Mouse (Mus musculus) limb, embryonic 14.5 days (tissue): ENCODE measurements around the gene Glod4. TPM values are rescaled to one million over a fixed set of nuclear protein-coding genes. Genes with fewer than 3 reads are reported as not detected.
A peak's percentile ranks its signal among the peaks of the same experiment; 100 is the strongest.

Experiments
- ATAC-seq: fragments of 200-750 bp; cut with Nextera tagmentation; 2 replicates; pipeline ENCODE4 v1.8.0; 2017; ENCODE audit warnings: low read depth, moderate number of reproducible peaks, moderate TSS enrichment; ENCODE audit not compliant: low FRiP score
- DNase-seq: peaks from one replicate; pipeline ENCODE4 v3.0.0-alpha.2; 2015; ENCODE audit warnings: low spot score
- H3K27ac ChIP-seq: fragments of 300-500 bp; sonication (generic); replicated peaks from 2 replicates; pipeline ENCODE4 v1.5.1; 2014; ENCODE audit warnings: low read depth, mild to moderate bottlenecking, low read length, moderate library complexity, mixed read lengths
- H3K27me3 ChIP-seq: fragments of 300-500 bp; sonication (generic); 2 replicates; pipeline ENCODE4 v1.6.1; 2014; ENCODE audit warnings: low read length, mixed read lengths; ENCODE audit not compliant: control insufficient read depth, insufficient read depth
- H3K36me3 ChIP-seq: fragments of 300-500 bp; sonication (generic); 2 replicates; pipeline ENCODE4 v1.6.1; 2014; ENCODE audit warnings: mild to moderate bottlenecking, low read length, moderate library complexity, mixed read lengths; ENCODE audit not compliant: control insufficient read depth, insufficient read depth
- H3K4me1 ChIP-seq: fragments of 300-500 bp; sonication (generic); 2 replicates; pipeline ENCODE4 v1.6.1; 2014; ENCODE audit warnings: antibody characterized with exemption, low read length, mixed read lengths; ENCODE audit not compliant: control insufficient read depth, insufficient read depth
- H3K4me2 ChIP-seq: fragments of 300-500 bp; sonication (generic); replicated peaks from 2 replicates; pipeline ENCODE4 v1.6.1; 2014; ENCODE audit warnings: low read depth, mild to moderate bottlenecking, low read length, moderate library complexity; ENCODE audit not compliant: severe bottlenecking
- H3K4me3 ChIP-seq: fragments of 300-500 bp; sonication (generic); replicated peaks from 2 replicates; pipeline ENCODE4 v1.5.1; 2014; ENCODE audit warnings: low read length
- H3K9ac ChIP-seq: fragments of 300-500 bp; sonication (generic); 2 replicates; pipeline ENCODE4 v1.6.1; 2014; ENCODE audit warnings: mild to moderate bottlenecking, low read depth, low read length, moderate library complexity; ENCODE audit not compliant: severe bottlenecking
- H3K9me3 ChIP-seq: fragments of 300-500 bp; sonication (generic); 2 replicates; pipeline ENCODE4 v1.6.1; 2016; ENCODE audit warnings: low read length; ENCODE audit not compliant: control insufficient read depth
- POLR2A ChIP-seq: fragments of 200-500 bp; IDR thresholded peaks from 2 replicates; pipeline ENCODE4 v1.8.0; 2012; ENCODE audit warnings: inconsistent platforms, mild to moderate bottlenecking, moderate library complexity, borderline replicate concordance; ENCODE audit not compliant: insufficient read depth, insufficient read length; ENCODE audit errors: extremely low read depth
- WGBS: fragments of 180-500 bp; shearing (Covaris S2); extraction: QIAGEN DNeasy Blood & Tissue Kit; methylation state at CpG from one replicate; pipeline ENCODE4 v1.1.7; 2014; 5-methylcytosine and 5-hydroxymethylcytosine counted together
- polyA plus RNA-seq, 2 experiments: library from polyadenylated mRNA; depleted of rRNA in 1 of 2; stranded (reverse) in 1 of 2; unstranded in 1 of 2; fragments of >200 nt; fragmentation: Nextera tagmentation in 1 of 2; extraction: Ambion mirVana in 1 of 2; gene quantifications; 2 replicates each; pipeline versions ENCODE4 v1.2.1 to v1.2.3; 2012 to 2014

The Glod4 gene
- polyA plus RNA-seq, 2 experiments: 56.2 to 140 TPM

DNA sequence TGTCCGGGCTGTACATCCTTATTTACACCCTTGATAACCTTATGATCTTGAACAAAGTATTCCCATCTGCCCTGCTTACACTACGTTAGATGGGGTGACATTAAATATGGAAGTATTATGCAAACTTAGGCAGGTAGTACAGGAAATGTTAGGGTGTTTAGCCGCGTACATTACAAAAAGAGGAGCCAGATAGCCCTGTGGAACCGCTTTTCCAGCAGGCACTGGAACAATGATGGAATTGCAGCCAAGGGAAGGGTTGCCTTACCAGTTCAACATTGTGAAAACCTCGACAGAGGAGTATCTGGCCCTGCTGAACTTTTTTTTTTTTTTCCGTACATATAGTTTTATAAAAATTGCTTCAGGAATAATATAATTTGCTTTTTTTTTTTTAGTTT, 63.4 kb downstream of the Glod4 start:
- peak overlapping the region; percentile 61 for H3K9ac ChIP-seq
- H3K27ac ChIP-seq: no peak overlapping the region
- H3K4me3 ChIP-seq: peak overlapping the region; percentile 83
- no peak for TF ChIP-seq POLR2A
- no peaks in the 10 kb centered on the region for H3K27me3 ChIP-seq
- WGBS: 20% methylated on average over 7 of the region's 7 CpGs
- peak overlapping the region; percentile 63 for H3K4me2 ChIP-seq
- H3K36me3 ChIP-seq: peaks cover 3% of the 10 kb centered on the region; the same call in 1 of the 2 replicates
- ATAC-seq: no peak
- no peaks in the 10 kb centered on the region for H3K9me3 ChIP-seq
- H3K4me1 ChIP-seq: peaks cover 9% of the 10 kb centered on the region; the same call in 1 of the 2 replicates
- DNase-seq: no peak

- Histone ChIP-seq H3K27me3 (no peaks in the 10 kb centered on the region), H3K9ac (peak within 1 kb of the TSS; percentile 61), H3K4me2 (peak within 1 kb of the TSS; percentile 63), H3K9me3 (no peaks in the 10 kb centered on the region), H3K36me3 (peaks cover 3% of the 10 kb centered on the region; the same call in 1 of the 2 replicates), H3K4me1 (peaks cover 9% of the 10 kb centered on the region; the same call in 1 of the 2 replicates), H3K27ac (0 out of 2 replicates have a peak within 1 kb of the TSS, but pooled peaks have one; percentile 38), H3K4me3 (peak within 1 kb of the TSS; percentile 83)
- WGBS: under 1% methylated on average over 36 of the region's 37 CpGs
- TF ChIP-seq POLR2A: no peak
- DNase-seq (peak; percentile 76), ATAC-seq (peak; percentile 91)
These were observed 63.9 kb downstream of the Glod4 start, which contains the start of the genes Vps53 and Fam57a for GRCm38 (mm10) chr11:76179495-76180145. TSS of gene Vps53 (minus strand) at chr11:76179647. TSS of gene Fam57a (plus strand) at chr11:76179671.

- peak overlapping the region; percentile 83 for H3K4me3 ChIP-seq
- DNase-seq (peak; percentile 11), ATAC-seq (peak; percentile 73)
- H3K9ac ChIP-seq: peak overlapping the region; percentile 61
- peaks cover 9% of the 10 kb centered on the region; the same call in 1 of the 2 replicates for H3K4me1 ChIP-seq
- no peaks in the 10 kb centered on the region for H3K27me3 ChIP-seq
- 1% methylated on average over 26 of the region's 28 CpGs for WGBS
- 0 out of 2 replicates have a peak overlapping the region, but pooled peaks have one; percentile 38 for H3K27ac ChIP-seq
- no peak for TF ChIP-seq POLR2A
- peak overlapping the region; percentile 63 for H3K4me2 ChIP-seq
- peaks cover 6% of the 10 kb centered on the region for H3K36me3 ChIP-seq
- H3K9me3 ChIP-seq: no peaks in the 10 kb centered on the region
These were observed 64.6 kb downstream of the Glod4 start for GRCm38 (mm10) chr11:76178726-76179494.

- Histone ChIP-seq H3K27ac (no peak overlapping the region), H3K4me3 (no peak overlapping the region), H3K9ac (no peak overlapping the region), H3K4me1 (no peaks in the 10 kb centered on the region), H3K9me3 (no peaks in the 10 kb centered on the region), H3K4me2 (no peak overlapping the region), H3K27me3 (no peaks in the 10 kb centered on the region), H3K36me3 (peaks cover 27% of the 10 kb centered on the region)
- ATAC-seq (no peak), DNase-seq (no peak)
- TF ChIP-seq POLR2A: no peak
- WGBS: 75% methylated on average over 5 of the region's 5 CpGs
These were observed 73.3 kb downstream of the Glod4 start for GRCm38 (mm10) chr11:76170207-76170606.

DNA sequence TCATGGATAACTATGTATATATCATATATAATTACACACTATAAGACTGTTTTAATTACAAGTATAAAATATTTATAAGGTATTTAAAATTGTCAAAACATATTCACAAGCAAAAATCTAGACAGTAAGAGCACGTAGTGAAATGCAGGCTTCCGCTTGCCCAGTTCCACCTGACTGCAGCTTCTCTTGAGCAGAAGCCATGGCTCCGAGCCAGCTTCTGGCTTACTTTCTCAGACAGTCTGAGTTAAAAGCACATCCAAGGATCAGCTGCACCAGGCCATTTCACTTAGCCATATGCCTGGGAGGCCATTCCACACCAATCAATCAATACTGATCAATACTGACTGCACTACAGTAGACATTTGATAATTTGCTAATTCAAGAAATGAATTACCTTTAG, 74.5 kb downstream of the Glod4 start:
- ATAC-seq: no peak
- Histone ChIP-seq H3K36me3 (peaks cover 29% of the 10 kb centered on the region), H3K9me3 (no peaks in the 10 kb centered on the region), H3K4me3 (no peak overlapping the region), H3K4me2 (no peak overlapping the region), H3K4me1 (no peaks in the 10 kb centered on the region), H3K9ac (no peak overlapping the region), H3K27ac (no peak overlapping the region), H3K27me3 (no peaks in the 10 kb centered on the region)
- DNase-seq: peak; percentile 28
- TF ChIP-seq POLR2A: no peak
- WGBS: 71% methylated on average over 3 of the region's 3 CpGs
